Mouse (Mus musculus) forebrain, postnatal 0 days (tissue): ENCODE results near the gene Grm6. TPM values are rescaled to one million over a fixed set of nuclear protein-coding genes. Genes with fewer than 3 reads are reported as not detected.

ENCODE experiments used
- ATAC-seq: fragments of 200-750 bp; cut with Nextera tagmentation; 2 replicates; pipeline ENCODE4 v1.8.0; 2017; ENCODE audit warnings: mild to moderate bottlenecking, moderate library complexity
- DNase-seq: peaks from one replicate; pipeline ENCODE4 v3.0.0-alpha.2; 2015
- H3K27ac ChIP-seq: fragments of 300-500 bp; sonication (generic); 2 replicates; pipeline ENCODE4 v1.5.1; 2014; ENCODE audit warnings: low read depth, mild to moderate bottlenecking, antibody characterized with exemption, low read length, moderate library complexity, mixed read lengths
- H3K27me3 ChIP-seq: fragments of 300-500 bp; sonication (generic); 2 replicates; pipeline ENCODE4 v1.6.1; 2014; ENCODE audit warnings: mild to moderate bottlenecking, low read length, mixed read lengths; ENCODE audit not compliant: insufficient read depth
- H3K36me3 ChIP-seq: fragments of 300-500 bp; sonication (generic); 2 replicates; pipeline ENCODE4 v1.6.1; 2014; ENCODE audit warnings: mild to moderate bottlenecking, moderate library complexity; ENCODE audit not compliant: insufficient read depth
- H3K4me1 ChIP-seq: fragments of 300-500 bp; sonication (generic); 2 replicates; pipeline ENCODE4 v1.6.1; 2014; ENCODE audit warnings: antibody characterized with exemption; ENCODE audit not compliant: insufficient read depth
- H3K4me2 ChIP-seq: fragments of 300-500 bp; sonication (generic); 2 replicates; pipeline ENCODE4 v1.6.1; 2014; ENCODE audit warnings: low read depth, mild to moderate bottlenecking, moderate library complexity
- H3K4me3 ChIP-seq: fragments of 300-500 bp; sonication (generic); 2 replicates; pipeline ENCODE4 v1.5.1; 2014; ENCODE audit warnings: low read depth, low read length, mixed read lengths
- H3K9ac ChIP-seq: fragments of 300-500 bp; sonication (generic); 2 replicates; pipeline ENCODE4 v1.6.1; 2014; ENCODE audit warnings: mild to moderate bottlenecking
- H3K9me3 ChIP-seq: fragments of 300-500 bp; sonication (generic); 2 replicates; pipeline ENCODE4 v1.6.1; 2016; ENCODE audit warnings: low read length
- CTCF ChIP-seq: sonication (generic); IDR thresholded peaks from 2 replicates; pipeline ENCODE4 v1.5.1; 2016; ENCODE audit warnings: antibody characterized with exemption, control low read depth, low read depth
- WGBS: fragments of 180-500 bp; shearing (Covaris S2); extraction: QIAGEN DNeasy Blood & Tissue Kit; methylation state at CpG from one replicate; pipeline ENCODE4 v1.1.7; 2014; 5-methylcytosine and 5-hydroxymethylcytosine counted together
- polyA plus RNA-seq: library from polyadenylated mRNA; unstranded; fragments of >200 nt; fragmentation: Nextera tagmentation; extraction: Ambion mirVana; gene quantifications from 2 replicates; pipeline ENCODE4 v1.2.1, GENCODE M21; 2015
- total RNA-seq: library from RNA; depleted of rRNA; stranded (reverse); fragments of >200 nt; gene quantifications from 2 replicates; pipeline ENCODE4 v1.2.3, GENCODE M21; 2014; rRNA removed

Gene Grm6
- total and polyA plus RNA-seq, 2 experiments from 2014 or later, result not detected

GRCm38 (mm10) chr11:50914461-50914860 lies 64.0 kb downstream of the Grm6 start:
- Histone ChIP-seq H3K36me3 (peaks cover 28% of the 10 kb centered on the region), H3K9me3 (peaks cover 10% of the 10 kb centered on the region; the same call in 1 of the 2 replicates), H3K27me3 (no peaks in the 10 kb centered on the region), H3K4me3 (no peak overlapping the region), H3K4me1 (0 out of 2 replicates have a peak, but pooled peaks cover 3% of the 10 kb centered on the region), H3K9ac (no peak overlapping the region), H3K27ac (no peak overlapping the region), H3K4me2 (no peak overlapping the region)
- no peak for DNase-seq
- 92% methylated on average over 3 of the region's 3 CpGs for WGBS
- no peak for ATAC-seq
- TF ChIP-seq CTCF, result no peak

Other genes with a start within 250 kb of the Grm6 start
- 7.7 and 13.1 TPM in 2 replicates for gene Adamts2, start 248.6 kb upstream of the Grm6 start, total RNA-seq
- gene Adamts2, start 248.6 kb upstream of the Grm6 start, polyA plus RNA-seq, result 4.1 and 4.4 TPM in 2 replicates
- 42.7 and 46.6 TPM in 2 replicates for gene Zfp354c, start 23.0 kb upstream of the Grm6 start, total RNA-seq
- gene Zfp354c, start 23.0 kb upstream of the Grm6 start, polyA plus RNA-seq, result 27.1 and 35.1 TPM in 2 replicates
- 3.5 and 5.9 TPM in 2 replicates for gene Zfp879, start 9.1 kb upstream of the Grm6 start, total RNA-seq
- gene Zfp879, start 9.1 kb upstream of the Grm6 start, polyA plus RNA-seq, result 1.1 and 1.6 TPM in 2 replicates
- 8.2 and 8.4 TPM in 2 replicates for gene Zfp454, start 37.0 kb downstream of the Grm6 start, total RNA-seq
- gene Zfp454, start 37.0 kb downstream of the Grm6 start, polyA plus RNA-seq, result 7.7 and 8.7 TPM in 2 replicates
- gene Zfp2, start 65.5 kb downstream of the Grm6 start, total RNA-seq, result 39.8 and 39.9 TPM in 2 replicates
- gene Zfp2, start 65.5 kb downstream of the Grm6 start, polyA plus RNA-seq, result 29.5 and 35.2 TPM in 2 replicates
- 4.6 and 5.0 TPM in 2 replicates for gene Zfp354b, start 80.9 kb downstream of the Grm6 start, total RNA-seq
- gene Zfp354b, start 80.9 kb downstream of the Grm6 start, polyA plus RNA-seq, result 2.1 and 2.3 TPM in 2 replicates
- not detected in 2 replicates for gene 4933414I15Rik, start 93.1 kb downstream of the Grm6 start, total RNA-seq
- gene 4933414I15Rik, start 93.1 kb downstream of the Grm6 start, polyA plus RNA-seq, result not detected in 2 replicates
- gene Prop1, start 103.1 kb downstream of the Grm6 start, total RNA-seq, result 0.38 TPM in 1 of 2 replicates, not detected in the other
- not detected in 2 replicates for gene Prop1, start 103.1 kb downstream of the Grm6 start, polyA plus RNA-seq
- gene Olfr1378, start 115.8 kb downstream of the Grm6 start, total RNA-seq, result not detected in 2 replicates
- gene Olfr1378, start 115.8 kb downstream of the Grm6 start, polyA plus RNA-seq, result not detected in 2 replicates
- not detected in 2 replicates for gene Olfr1377, start 131.3 kb downstream of the Grm6 start, total RNA-seq
- gene Olfr1377, start 131.3 kb downstream of the Grm6 start, polyA plus RNA-seq, result not detected in 2 replicates
- gene Olfr51, start 152.9 kb downstream of the Grm6 start, total RNA-seq, result not detected in 2 replicates
- not detected in 2 replicates for gene Olfr51, start 152.9 kb downstream of the Grm6 start, polyA plus RNA-seq
- not detected in 2 replicates for gene Olfr54, start 163.6 kb downstream of the Grm6 start, total RNA-seq
- gene Olfr54, start 163.6 kb downstream of the Grm6 start, polyA plus RNA-seq, result not detected in 2 replicates
- gene Olfr1375, start 197.4 kb downstream of the Grm6 start, total RNA-seq, result not detected in 2 replicates
- not detected in 2 replicates for gene Olfr1375, start 197.4 kb downstream of the Grm6 start, polyA plus RNA-seq
- 13.3 and 20.4 TPM in 2 replicates for gene Zfp354a, start 208.6 kb downstream of the Grm6 start, total RNA-seq
- gene Zfp354a, start 208.6 kb downstream of the Grm6 start, polyA plus RNA-seq, result 7.0 and 9.8 TPM in 2 replicates